Mouse (Mus musculus) midbrain, embryonic 13.5 days (tissue): Measurements from ENCODE around the gene Folr2. TPM values are rescaled to one million over a fixed set of nuclear protein-coding genes. Genes with fewer than 3 reads are reported as not detected.
A peak's percentile ranks its signal among the peaks of the same experiment; 100 is the strongest.

Experiments used
- ATAC-seq: fragments of 200-750 bp; cut with Nextera tagmentation; 2 replicates; pipeline ENCODE4 v1.8.0; 2017; ENCODE audit warnings: mild to moderate bottlenecking, moderate TSS enrichment, moderate library complexity
- H3K27ac ChIP-seq: fragments of 300-500 bp; sonication (generic); 2 replicates; pipeline ENCODE4 v1.5.1; 2015; ENCODE audit warnings: inconsistent platforms, mild to moderate bottlenecking, moderate library complexity
- H3K27me3 ChIP-seq: fragments of 300-500 bp; sonication (generic); 2 replicates; pipeline ENCODE4 v1.6.1; 2015; ENCODE audit warnings: mild to moderate bottlenecking, inconsistent platforms
- H3K36me3 ChIP-seq: fragments of 300-500 bp; sonication (generic); 2 replicates; pipeline ENCODE4 v1.6.1; 2015; ENCODE audit warnings: mild to moderate bottlenecking, inconsistent platforms
- H3K4me1 ChIP-seq: fragments of 300-500 bp; sonication (generic); replicated peaks from 2 replicates; pipeline ENCODE4 v1.6.1; 2015; ENCODE audit warnings: inconsistent platforms
- H3K4me2 ChIP-seq: fragments of 300-500 bp; sonication (generic); replicated peaks from 2 replicates; pipeline ENCODE4 v1.6.1; 2015; ENCODE audit warnings: moderate library complexity, mild to moderate bottlenecking, inconsistent platforms
- H3K4me3 ChIP-seq: fragments of 300-500 bp; sonication (generic); replicated peaks from 2 replicates; pipeline ENCODE4 v1.5.1; 2015; ENCODE audit warnings: mild to moderate bottlenecking, inconsistent platforms
- H3K9ac ChIP-seq: fragments of 300-500 bp; sonication (generic); replicated peaks from 2 replicates; pipeline ENCODE4 v1.6.1; 2015; ENCODE audit warnings: mild to moderate bottlenecking, inconsistent platforms
- H3K9me3 ChIP-seq: fragments of 300-500 bp; sonication (generic); 2 replicates; pipeline ENCODE4 v1.6.1; 2016; ENCODE audit warnings: mild to moderate bottlenecking, inconsistent platforms
- WGBS: fragments of 180-500 bp; shearing (Covaris S2); methylation state at CpG from one replicate; pipeline ENCODE4 v1.1.7; 2015; 5-methylcytosine and 5-hydroxymethylcytosine counted together
- polyA plus RNA-seq: library from polyadenylated mRNA; unstranded; fragments of >200 nt; fragmentation: Nextera tagmentation; extraction: Ambion mirVana; gene quantifications from 2 replicates; pipeline ENCODE4 v1.2.1, GENCODE M21; 2015

Folr2 gene
- polyA plus RNA-seq, 1 experiment from 2014 or later = 3.8 TPM

- no peaks in the 10 kb centered on the region for H3K36me3 ChIP-seq
- H3K27me3 ChIP-seq = no peaks in the 10 kb centered on the region
- ATAC-seq = no peak
- no peak overlapping the region for H3K4me3 ChIP-seq
- H3K9me3 ChIP-seq = no peaks in the 10 kb centered on the region
- no peaks in the 10 kb centered on the region for H3K4me1 ChIP-seq
- H3K9ac ChIP-seq = no peak overlapping the region
- H3K27ac ChIP-seq = no peak overlapping the region
- no peak overlapping the region for H3K4me2 ChIP-seq
- 67% methylated on average over 3 of the region's 3 CpGs for WGBS
These were observed 5.3 kb upstream of the Folr2 start for GRCm38 (mm10) chr7:101862291-101862690.

GRCm38 (mm10) chr7:101860978-101861377 is 4.0 kb upstream of the Folr2 start:
- H3K36me3 ChIP-seq = no peaks in the 10 kb centered on the region
- no peak overlapping the region for H3K4me3 ChIP-seq
- H3K4me1 ChIP-seq = no peaks in the 10 kb centered on the region
- H3K27ac ChIP-seq = no peak overlapping the region
- no peaks in the 10 kb centered on the region for H3K9me3 ChIP-seq
- no peak for ATAC-seq
- no peak overlapping the region for H3K4me2 ChIP-seq
- no peak overlapping the region for H3K9ac ChIP-seq
- H3K27me3 ChIP-seq = no peaks in the 10 kb centered on the region

- Histone ChIP-seq H3K4me1 (no peaks in the 10 kb centered on the region), H3K9ac (no peak overlapping the region), H3K9me3 (no peaks in the 10 kb centered on the region), H3K4me3 (no peak overlapping the region), H3K27me3 (no peaks in the 10 kb centered on the region), H3K4me2 (no peak overlapping the region), H3K27ac (no peak overlapping the region), H3K36me3 (no peaks in the 10 kb centered on the region)
- 87% methylated on average over 9 of the region's 9 CpGs for WGBS
- no peak for ATAC-seq
These were observed 1.4 kb upstream of the Folr2 start for GRCm38 (mm10) chr7:101858362-101858761.

- H3K4me1 ChIP-seq = no peaks in the 10 kb centered on the region
- ATAC-seq = no peak
- H3K9me3 ChIP-seq = no peaks in the 10 kb centered on the region
- 90% methylated on average over 2 of the region's 2 CpGs for WGBS
- no peak overlapping the region for H3K27ac ChIP-seq
- no peak overlapping the region for H3K4me3 ChIP-seq
- H3K36me3 ChIP-seq = no peaks in the 10 kb centered on the region
- no peak overlapping the region for H3K9ac ChIP-seq
- H3K27me3 ChIP-seq = no peaks in the 10 kb centered on the region
- no peak overlapping the region for H3K4me2 ChIP-seq
These were observed 3.2 kb downstream of the Folr2 start for GRCm38 (mm10) chr7:101853816-101854215.

GRCm38 (mm10) chr7:101852846-101853245 is 4.1 kb downstream of the Folr2 start:
- Histone ChIP-seq H3K9ac (no peak overlapping the region), H3K36me3 (no peaks in the 10 kb centered on the region), H3K4me1 (no peaks in the 10 kb centered on the region), H3K27me3 (no peaks in the 10 kb centered on the region), H3K4me2 (no peak overlapping the region), H3K9me3 (no peaks in the 10 kb centered on the region), H3K27ac (no peak overlapping the region), H3K4me3 (no peak overlapping the region)
- no peak for ATAC-seq
- 85% methylated on average over 6 of the region's 6 CpGs for WGBS

GRCm38 (mm10) chr7:101851689-101852088 is 5.3 kb downstream of the Folr2 start:
- no peak overlapping the region for H3K4me2 ChIP-seq
- H3K9ac ChIP-seq = no peak overlapping the region
- H3K4me1 ChIP-seq = no peaks in the 10 kb centered on the region
- H3K4me3 ChIP-seq = no peak overlapping the region
- no peak overlapping the region for H3K27ac ChIP-seq
- ATAC-seq = no peak
- no peaks in the 10 kb centered on the region for H3K27me3 ChIP-seq
- no peaks in the 10 kb centered on the region for H3K9me3 ChIP-seq
- no peaks in the 10 kb centered on the region for H3K36me3 ChIP-seq
- WGBS = 94% methylated on average over 6 of the region's 6 CpGs

GRCm38 (mm10) chr7:101847934-101848333 is 9.1 kb downstream of the Folr2 start:
- 93% methylated on average over 1 of the region's 1 CpGs for WGBS
- ATAC-seq = no peak
- H3K9ac ChIP-seq = no peak overlapping the region
- no peaks in the 10 kb centered on the region for H3K27me3 ChIP-seq
- no peaks in the 10 kb centered on the region for H3K36me3 ChIP-seq
- H3K4me3 ChIP-seq = no peak overlapping the region
- no peak overlapping the region for H3K27ac ChIP-seq
- H3K4me1 ChIP-seq = no peaks in the 10 kb centered on the region
- H3K4me2 ChIP-seq = no peak overlapping the region
- H3K9me3 ChIP-seq = no peaks in the 10 kb centered on the region

- 83% methylated on average over 6 of the region's 6 CpGs for WGBS
- Histone ChIP-seq H3K27ac (no peak overlapping the region), H3K4me1 (no peaks in the 10 kb centered on the region), H3K9ac (no peak overlapping the region), H3K9me3 (no peaks in the 10 kb centered on the region), H3K4me3 (no peak overlapping the region), H3K27me3 (no peaks in the 10 kb centered on the region), H3K36me3 (no peaks in the 10 kb centered on the region), H3K4me2 (no peak overlapping the region)
- no peak for ATAC-seq
These were observed 12.8 kb downstream of the Folr2 start for GRCm38 (mm10) chr7:101844186-101844585.

GRCm38 (mm10) chr7:101837606-101838471 is 19.2 kb downstream of the Folr2 start, which contains the start of gene Inppl1:
TSS of gene Inppl1 (minus strand) at chr7:101838229.
- Histone ChIP-seq H3K36me3 (0 out of 2 replicates have a peak, but pooled peaks cover 3% of the 10 kb centered on the region), H3K4me1 (peaks cover 48% of the 10 kb centered on the region), H3K4me3 (peak within 1 kb of the TSS; percentile 70), H3K9me3 (no peaks in the 10 kb centered on the region), H3K27ac (peak within 1 kb of the TSS; percentile 84), H3K27me3 (no peaks in the 10 kb centered on the region), H3K9ac (peak within 1 kb of the TSS; percentile 87), H3K4me2 (peak within 1 kb of the TSS; percentile 98)
- ATAC-seq = peak; percentile 72
- under 1% methylated on average over 64 of the region's 64 CpGs for WGBS

GRCm38 (mm10) chr7:101837154-101837605 is 19.8 kb downstream of the Folr2 start:
- H3K36me3 ChIP-seq = peaks cover 9% of the 10 kb centered on the region; the same call in 1 of the 2 replicates
- ATAC-seq = peak; percentile 2; the same call in 1 of the 2 replicates
- H3K4me3 ChIP-seq = peak overlapping the region; percentile 70
- peak overlapping the region; percentile 84 for H3K27ac ChIP-seq
- H3K4me1 ChIP-seq = peaks cover 48% of the 10 kb centered on the region
- H3K27me3 ChIP-seq = no peaks in the 10 kb centered on the region
- no peaks in the 10 kb centered on the region for H3K9me3 ChIP-seq
- H3K9ac ChIP-seq = peak overlapping the region; percentile 87
- 1% methylated on average over 20 of the region's 20 CpGs for WGBS
- peak overlapping the region; percentile 98 for H3K4me2 ChIP-seq

GRCm38 (mm10) chr7:101836271-101837153 is 20.5 kb downstream of the Folr2 start:
- Histone ChIP-seq H3K9ac (peak overlapping the region; percentile 87), H3K9me3 (no peaks in the 10 kb centered on the region), H3K4me2 (peak overlapping the region; percentile 98), H3K27ac (peak overlapping the region; percentile 84), H3K4me3 (peak overlapping the region; percentile 70), H3K36me3 (peaks cover 15% of the 10 kb centered on the region), H3K27me3 (no peaks in the 10 kb centered on the region), H3K4me1 (peaks cover 48% of the 10 kb centered on the region)
- under 1% methylated on average over 63 of the region's 63 CpGs for WGBS
- ATAC-seq = peak; percentile 60
